In genomic region chr2:164953224-164953623, GRCm38 (mm10) we compare ENCODE assay signal across 8 mouse cellular contexts. TPM values are rescaled to one million over a fixed set of nuclear protein-coding genes. Genes with fewer than 3 reads are reported as not detected.
DNase-seq lines count a peak whose midpoint lies in the region; ATAC-seq lines count a peak whose summit lies in the region.

No protein-coding gene starts in this region.

- H3K4me1 ChIP-seq in intestine, embryonic 14.5 days (replicated peaks; ENCODE audit: control insufficient read depth, insufficient read depth, low read length), result peaks cover 6% of the 10 kb centered on the region; the same call in 1 of the 2 replicates
- H3K4me1 ChIP-seq in limb, embryonic 13.5 days, result peaks cover 26% of the 10 kb centered on the region
- H3K4me1 ChIP-seq in midbrain, embryonic 14.5 days (ENCODE audit: control insufficient read depth, insufficient read depth, low read length), result 0 out of 2 replicates have a peak, but pooled peaks cover 4% of the 10 kb centered on the region

- intact Hi-C loops in heart, postnatal 25 days (cut with DNase I), result loop anchor here (2.0 to 10.0 kb wide), 2 partner anchors 80 to 322 kb away; no protein-coding TSS in a partner anchor

- no peak overlapping the region for H3K27ac ChIP-seq in intestine, embryonic 14.5 days (ENCODE audit: low read depth)
- no peak overlapping the region for H3K27ac ChIP-seq in limb, embryonic 13.5 days
- H3K27ac ChIP-seq in midbrain, embryonic 14.5 days (replicated peaks; ENCODE audit: low read depth, low read length), result no peak overlapping the region

- peak; percentile 61 for ATAC-seq in intestine, embryonic 14.5 days (replicated peaks; ENCODE audit: low FRiP score, low TSS enrichment, low read depth)
- ATAC-seq in limb, embryonic 13.5 days (ENCODE audit: low FRiP score, low read depth), result peak; percentile 66; the same call in 1 of the 2 replicates
- peak; percentile 66; the same call in 1 of the 2 replicates for ATAC-seq in midbrain, embryonic 14.5 days (ENCODE audit: low FRiP score, low TSS enrichment)

- WGBS in intestine, embryonic 14.5 days, result under 1% methylated on average over 21 of the region's 21 CpGs
- 1% methylated on average over 21 of the region's 21 CpGs for WGBS in limb, embryonic 13.5 days
- under 1% methylated on average over 21 of the region's 21 CpGs for whole genome bisulfite sequencing in midbrain, embryonic 14.5 days

- H3K27me3 ChIP-seq in intestine, embryonic 14.5 days (replicated peaks; ENCODE audit: control insufficient read depth, insufficient read depth, low read length), result peaks cover 60% of the 10 kb centered on the region
- peaks cover 83% of the 10 kb centered on the region for H3K27me3 ChIP-seq in limb, embryonic 13.5 days
- peaks cover 37% of the 10 kb centered on the region for H3K27me3 ChIP-seq in midbrain, embryonic 14.5 days (ENCODE audit: control insufficient read depth, insufficient read depth, low read length)

- no peaks in the 10 kb centered on the region for H3K9me3 ChIP-seq in intestine, embryonic 14.5 days (ENCODE audit: control insufficient read depth, low read length)
- H3K9me3 ChIP-seq in limb, embryonic 13.5 days, result peaks cover 3% of the 10 kb centered on the region; the same call in 1 of the 2 replicates
- H3K9me3 ChIP-seq in midbrain, embryonic 14.5 days (ENCODE audit: control insufficient read depth, low read length), result no peaks in the 10 kb centered on the region

- no peak overlapping the region for H3K9ac ChIP-seq in intestine, embryonic 14.5 days (ENCODE audit: low read length)
- H3K9ac ChIP-seq in limb, embryonic 13.5 days, result peak overlapping the region; percentile 21; the same call in 1 of the 2 replicates
- H3K9ac ChIP-seq in midbrain, embryonic 14.5 days (replicated peaks; ENCODE audit: low read length), result no peak overlapping the region

- H3K4me2 ChIP-seq in intestine, embryonic 14.5 days (ENCODE audit: low read length), result peak overlapping the region; percentile 35
- peak overlapping the region; percentile 36 for H3K4me2 ChIP-seq in limb, embryonic 13.5 days (replicated peaks)
- peak overlapping the region; percentile 18 for H3K4me2 ChIP-seq in midbrain, embryonic 14.5 days (ENCODE audit: low read length)

- H3K36me3 ChIP-seq in intestine, embryonic 14.5 days (ENCODE audit: control insufficient read depth, insufficient read depth, low read length), result no peaks in the 10 kb centered on the region
- H3K36me3 ChIP-seq in limb, embryonic 13.5 days, result no peaks in the 10 kb centered on the region
- H3K36me3 ChIP-seq in midbrain, embryonic 14.5 days (ENCODE audit: control insufficient read depth, insufficient read depth, low read length), result no peaks in the 10 kb centered on the region

- DNase-seq in heart, adult 11 months, result peak; percentile 93
- no peak for DNase-seq in heart, postnatal 25 days (ENCODE audit: low spot score)
- peak; percentile 95 to 96 for DNase-seq in cerebellum, postnatal 25 days
- peak; percentile 86 for DNase-seq in gastrocnemius, postnatal 10 days
- DNase-seq in intestine, embryonic 14.5 days (ENCODE audit: low spot score), result peak; percentile 94
- peak; percentile 91 for DNase-seq in midbrain, embryonic 14.5 days
- DNase-seq in spleen, postnatal 10 days (ENCODE audit: low spot score in 2 of 2), result peak; percentile 61 to 82

- no peak overlapping the region for H3K4me3 ChIP-seq in intestine, embryonic 14.5 days (ENCODE audit: low read depth, low read length)
- no peak overlapping the region for H3K4me3 ChIP-seq in limb, embryonic 13.5 days
- no peak overlapping the region for H3K4me3 ChIP-seq in midbrain, embryonic 14.5 days (replicated peaks; ENCODE audit: low read depth, low read length)

RNA-seq across cellular contexts. Expression of gene Slc12a5, which starts 7.4 kb away (rescaled TPM):
- total RNA-seq in heart, postnatal 25 days (2021), result under 1 TPM; 0.65 to 0.81 TPM
- 1 to 10 TPM; 1.4 to 1.5 TPM for total RNA-seq in gastrocnemius, postnatal 10 days (2021)
- polyA plus RNA-seq in intestine, embryonic 14.5 days (2014; fragmentation: Nextera tagmentation; extraction: Ambion mirVana), result 1.3 and 1.5 TPM in 2 replicates
- 1.00 and 1.2 TPM in 2 replicates for polyA plus RNA-seq in limb, embryonic 13.5 days (2015; fragmentation: Nextera tagmentation; extraction: Ambion mirVana)
- polyA plus RNA-seq in midbrain, embryonic 14.5 days (2014; fragmentation: Nextera tagmentation; extraction: Ambion mirVana), result 53.8 and 63.0 TPM in 2 replicates

RNA-seq across cellular contexts. Expression of gene Mmp9, which starts 12.6 kb away (rescaled TPM):
- total RNA-seq in heart, postnatal 25 days (2021), result under 1 TPM; 0.55 to 0.61 TPM
- 10 to 100 TPM in 1 of 2 experiments, 1 to 10 TPM in 1; 1.2 to 96.6 TPM for total RNA-seq in gastrocnemius, postnatal 10 days (2021)
- 2.4 and 3.3 TPM in 2 replicates for polyA plus RNA-seq in intestine, embryonic 14.5 days (2014; fragmentation: Nextera tagmentation; extraction: Ambion mirVana)
- 5.5 and 7.1 TPM in 2 replicates for polyA plus RNA-seq in limb, embryonic 13.5 days (2015; fragmentation: Nextera tagmentation; extraction: Ambion mirVana)
- 29.7 and 29.9 TPM in 2 replicates for polyA plus RNA-seq in midbrain, embryonic 14.5 days (2014; fragmentation: Nextera tagmentation; extraction: Ambion mirVana)

RNA-seq across cellular contexts. Expression of gene Zfp335, which starts 41.7 kb away (rescaled TPM):
- total RNA-seq in heart, postnatal 25 days (2021), result 1 to 10 TPM; 8.6 to 9.2 TPM
- 10 to 100 TPM in 1 of 2 experiments, 1 to 10 TPM in 1; 8.5 to 11.0 TPM for total RNA-seq in gastrocnemius, postnatal 10 days (2021)
- polyA plus RNA-seq in intestine, embryonic 14.5 days (2014; fragmentation: Nextera tagmentation; extraction: Ambion mirVana), result 12.7 and 14.3 TPM in 2 replicates
- 13.5 and 15.2 TPM in 2 replicates for polyA plus RNA-seq in limb, embryonic 13.5 days (2015; fragmentation: Nextera tagmentation; extraction: Ambion mirVana)
- 13.9 and 15.5 TPM in 2 replicates for polyA plus RNA-seq in midbrain, embryonic 14.5 days (2014; fragmentation: Nextera tagmentation; extraction: Ambion mirVana)

Comparison
In these comparisons a context has a peak if more than half of its experiments do, and no peak if none do; other contexts are left out.
1. RNA of gene Slc12a5, which starts 7.4 kb away (polyA plus RNA-seq): 53.8 to 63.0 TPM in midbrain, embryonic 14.5 days; 1.3 to 1.5 TPM in intestine, embryonic 14.5 days and 1.00 to 1.2 TPM in limb, embryonic 13.5 days; every median in the first group is over 10 times any median in the second.
2. Peak in every context shown above with its lines, with median percentiles within 50 percentile points of each other: ATAC-seq and H3K4me2 ChIP-seq.